Mouse (Mus musculus) E14TG2a.4 (cell line): ENCODE data around the gene Carmil3.

Source experiments
- CTCF ChIP-seq: conservative IDR thresholded peaks from 2 replicates; pipeline ENCODE4 v1.5.1; 2014; ENCODE audit warnings: low read length
- NANOG ChIP-seq: IDR thresholded peaks from 2 replicates; pipeline ENCODE4 v1.6.1; 2014; ENCODE audit warnings: borderline replicate concordance, low read length, mixed read lengths

DNA sequence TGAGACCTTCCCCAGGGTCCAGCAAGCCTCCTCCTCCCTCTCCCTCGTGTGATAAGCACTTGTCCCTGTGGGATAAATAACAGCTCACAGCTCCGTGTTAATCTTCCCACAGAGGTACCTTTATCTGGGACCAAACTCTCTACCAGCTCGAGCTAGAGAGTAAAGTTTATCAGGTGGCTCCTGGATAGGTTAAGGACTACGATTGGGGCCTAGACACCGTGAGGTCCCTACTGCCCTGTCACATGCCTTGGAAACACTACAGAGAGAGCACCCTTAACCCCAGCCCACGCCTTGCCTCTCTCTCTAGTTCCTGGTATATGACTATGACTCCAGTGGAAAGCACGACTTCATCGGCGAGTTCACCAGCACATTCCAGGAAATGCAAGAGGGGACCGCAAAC is 23.5 kb downstream of the Carmil3 start:
- no peak for TF ChIP-seq CTCF
- TF ChIP-seq NANOG = no peak
